Mouse (Mus musculus): Measurements from ENCODE around the gene Git1.
A peak's percentile ranks its signal among the peaks of the same experiment; 100 is the strongest.

Git1 gene

DNA sequence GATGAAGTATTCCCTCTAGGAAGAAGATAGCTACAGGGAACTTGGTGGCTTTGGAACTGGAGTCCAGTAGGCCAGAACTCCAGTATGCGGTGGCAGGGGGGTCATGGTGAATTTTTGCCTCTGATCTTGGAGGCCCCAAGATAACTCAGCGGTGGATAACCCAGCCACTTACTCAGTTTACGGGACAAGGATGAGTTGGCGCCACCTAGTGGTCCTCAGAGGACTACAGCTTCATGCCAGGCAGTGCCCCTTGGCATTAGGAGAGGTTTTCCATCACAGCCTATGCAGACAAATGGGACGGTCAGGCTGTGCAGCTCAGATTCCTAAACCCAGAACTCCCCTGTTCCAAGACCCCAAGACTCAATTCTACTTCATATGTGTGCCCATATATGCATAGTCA, 8.0 kb downstream of the Git1 start:
- DNase-seq (ENCODE audit: low spot score in 2 of 2): peak; percentile 84 to 90

DNA sequence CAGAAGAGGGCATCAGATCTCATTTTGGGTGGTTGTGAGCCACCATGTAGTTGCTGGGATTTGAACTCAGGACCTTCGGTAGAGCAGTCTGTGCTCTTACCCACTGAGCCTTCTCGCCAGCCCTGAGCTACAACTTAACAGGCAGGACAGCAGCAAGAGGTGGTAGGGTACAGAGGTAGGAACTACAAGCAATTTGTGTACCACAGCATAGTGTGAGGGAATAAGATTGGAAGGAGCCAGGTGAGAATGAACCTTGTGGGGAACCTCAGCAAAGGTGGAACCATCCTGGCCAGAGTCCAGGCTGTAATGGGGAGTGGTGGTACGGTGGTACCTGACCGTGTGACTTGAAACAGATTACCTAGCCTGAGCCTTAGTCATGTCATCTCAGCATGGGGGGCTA, 8.6 kb downstream of the Git1 start:
- no peak for DNase-seq (ENCODE audit: low spot score in 2 of 2)

DNA sequence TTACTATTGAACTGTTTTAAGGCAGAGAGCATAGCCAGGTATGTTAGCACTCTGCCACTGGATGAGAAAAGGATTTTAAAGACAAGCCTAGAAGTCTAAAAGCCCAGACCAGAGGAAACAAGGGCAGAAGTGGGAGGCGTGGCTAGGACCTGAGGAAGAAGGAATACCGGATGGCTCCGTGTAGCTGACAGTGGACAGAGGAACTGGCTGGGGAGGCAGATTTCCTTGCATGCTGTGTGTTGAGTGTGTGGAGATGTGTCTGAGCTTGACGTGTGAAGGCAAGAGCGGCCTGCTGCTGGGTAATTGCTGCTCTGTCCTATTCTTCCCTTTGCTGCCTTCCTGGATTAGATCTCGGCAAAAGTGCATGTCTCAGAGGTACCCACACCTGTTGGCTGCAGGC, 9.1 kb downstream of the Git1 start:
- no peak for DNase-seq (ENCODE audit: low spot score in 2 of 2)

DNA sequence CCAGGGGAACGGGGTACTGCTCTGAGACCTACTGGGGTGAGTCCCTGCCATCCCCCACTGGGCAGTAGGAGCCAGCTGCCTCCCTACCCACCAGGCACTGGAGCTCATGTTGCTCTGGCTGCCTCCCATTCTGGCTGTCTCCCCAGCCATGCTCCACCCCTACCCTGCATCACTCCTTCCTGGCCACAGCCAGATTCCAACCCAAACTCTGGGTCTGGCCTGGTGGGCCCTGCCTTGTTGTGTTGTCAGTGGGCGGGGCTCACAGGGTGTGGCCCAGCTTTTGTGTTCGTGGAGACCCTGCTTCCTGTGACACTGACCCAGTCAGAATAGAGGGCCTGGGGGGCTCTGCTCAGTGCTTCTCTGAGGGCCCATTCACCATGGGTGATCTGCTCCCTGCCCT, 10.1 kb downstream of the Git1 start:
- DNase-seq (ENCODE audit: low spot score in 2 of 2): no peak

DNA sequence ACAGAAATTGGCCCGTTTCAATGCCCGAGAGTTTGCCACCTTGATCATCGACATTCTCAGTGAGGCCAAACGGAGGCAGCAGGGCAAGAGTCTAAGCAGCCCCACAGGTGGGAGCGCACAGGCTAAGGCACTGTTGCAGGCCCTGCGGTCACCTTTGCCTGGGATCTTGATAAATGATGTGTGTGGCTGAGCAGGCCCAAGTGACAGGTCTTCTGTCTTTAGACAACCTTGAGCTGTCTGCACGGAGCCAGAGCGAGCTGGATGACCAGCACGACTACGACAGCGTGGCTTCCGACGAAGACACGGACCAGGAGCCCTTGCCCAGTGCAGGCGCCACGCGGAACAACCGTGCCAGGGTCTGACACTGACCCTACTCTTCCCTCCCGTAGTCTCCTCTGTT, 11.0 kb downstream of the Git1 start:
- DNase-seq (ENCODE audit: low spot score in 2 of 2): no peak

DNA sequence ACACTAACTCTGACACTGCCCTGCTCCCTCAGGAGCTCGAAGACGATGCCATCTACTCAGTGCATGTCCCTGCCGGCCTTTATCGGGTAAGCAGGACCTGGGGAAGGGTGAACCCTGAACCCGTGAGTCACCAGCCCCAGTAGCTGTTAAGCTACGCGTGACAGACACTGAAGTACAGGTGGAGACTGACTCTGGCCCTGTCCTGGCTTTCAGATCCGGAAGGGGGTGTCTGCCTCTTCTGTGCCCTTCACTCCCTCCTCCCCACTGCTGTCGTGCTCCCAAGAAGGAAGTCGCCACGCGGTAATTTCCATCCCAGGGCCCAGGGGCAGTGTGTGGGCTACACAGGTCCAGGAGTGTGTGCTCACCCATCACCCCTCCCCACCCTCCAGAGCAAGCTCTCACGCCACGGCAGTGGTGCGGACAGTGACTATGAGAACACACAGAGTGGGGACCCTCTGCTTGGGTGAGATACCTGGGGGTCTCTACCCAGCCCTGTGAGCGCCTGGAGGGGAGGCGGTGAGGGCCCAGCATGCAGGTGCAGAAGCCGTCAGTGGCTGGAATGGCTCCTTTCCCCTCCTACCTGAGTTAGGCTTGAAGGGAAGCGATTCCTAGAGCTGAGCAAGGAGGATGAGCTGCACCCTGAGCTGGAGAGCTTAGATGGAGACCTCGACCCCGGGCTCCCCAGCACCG, 12.1 kb downstream of the Git1 start:
- DNase-seq (ENCODE audit: low spot score in 2 of 2): no peak

DNA sequence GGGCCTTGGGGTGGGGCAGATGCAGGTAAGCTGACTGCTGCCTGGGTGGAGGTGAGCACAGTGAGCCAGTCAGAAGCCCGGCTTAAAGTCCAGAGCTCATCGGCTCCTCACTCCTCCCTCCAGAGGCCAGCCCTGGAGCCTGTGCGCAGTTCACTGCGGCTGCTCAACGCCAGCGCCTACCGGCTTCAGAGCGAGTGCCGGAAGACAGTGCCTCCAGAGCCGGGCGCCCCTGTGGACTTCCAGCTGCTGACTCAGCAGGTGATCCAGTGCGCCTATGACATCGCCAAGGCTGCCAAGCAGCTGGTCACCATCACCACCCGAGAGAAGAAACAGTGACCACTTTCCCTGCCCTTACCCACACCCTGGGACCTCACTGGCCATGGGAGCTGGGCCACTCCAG, 12.9 kb downstream of the Git1 start:
- no peak for DNase-seq (ENCODE audit: low spot score in 2 of 2)

DNA sequence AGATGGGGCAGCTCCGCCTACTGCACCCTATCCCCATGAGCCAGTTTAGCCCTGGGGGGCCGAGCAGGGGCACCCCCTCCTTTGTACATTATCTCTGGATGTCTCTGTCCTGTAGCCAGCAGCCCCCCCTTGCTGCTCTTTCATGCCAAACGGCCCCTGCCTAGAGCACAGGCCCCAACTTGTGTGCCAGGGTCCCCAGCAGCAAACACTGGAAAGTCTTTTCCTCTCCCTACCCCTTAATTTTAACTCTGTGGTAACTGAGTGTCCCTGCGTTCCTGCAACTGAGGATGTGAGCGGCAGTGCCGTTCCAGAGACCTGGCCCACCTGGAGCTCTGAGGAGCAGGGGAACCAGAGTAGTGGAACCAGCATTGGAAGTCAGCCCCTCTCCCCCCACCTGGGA, 13.6 kb downstream of the Git1 start:
- no peak for DNase-seq (ENCODE audit: low spot score in 2 of 2)

DNA sequence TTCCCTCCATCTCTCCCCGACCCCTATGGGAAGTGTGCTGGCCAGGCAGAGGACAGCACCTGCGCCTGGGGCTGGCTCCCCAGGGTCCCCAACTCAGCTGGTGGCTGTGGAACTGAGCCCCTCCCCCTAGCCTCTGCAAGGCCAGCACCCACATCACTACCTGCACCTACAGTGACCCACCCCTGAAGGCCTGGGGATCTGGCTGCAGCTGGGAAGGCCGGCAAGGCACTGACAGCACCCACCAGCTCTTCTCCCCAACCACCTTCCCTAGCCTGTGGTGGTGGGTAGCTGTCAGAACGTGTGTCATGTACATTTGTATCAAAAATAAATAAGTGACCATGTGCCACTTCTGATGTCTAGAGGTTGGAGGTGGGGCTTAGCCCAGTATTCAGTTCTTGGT, 14.1 kb downstream of the Git1 start:
- no peak for DNase-seq (ENCODE audit: low spot score in 2 of 2)

DNA sequence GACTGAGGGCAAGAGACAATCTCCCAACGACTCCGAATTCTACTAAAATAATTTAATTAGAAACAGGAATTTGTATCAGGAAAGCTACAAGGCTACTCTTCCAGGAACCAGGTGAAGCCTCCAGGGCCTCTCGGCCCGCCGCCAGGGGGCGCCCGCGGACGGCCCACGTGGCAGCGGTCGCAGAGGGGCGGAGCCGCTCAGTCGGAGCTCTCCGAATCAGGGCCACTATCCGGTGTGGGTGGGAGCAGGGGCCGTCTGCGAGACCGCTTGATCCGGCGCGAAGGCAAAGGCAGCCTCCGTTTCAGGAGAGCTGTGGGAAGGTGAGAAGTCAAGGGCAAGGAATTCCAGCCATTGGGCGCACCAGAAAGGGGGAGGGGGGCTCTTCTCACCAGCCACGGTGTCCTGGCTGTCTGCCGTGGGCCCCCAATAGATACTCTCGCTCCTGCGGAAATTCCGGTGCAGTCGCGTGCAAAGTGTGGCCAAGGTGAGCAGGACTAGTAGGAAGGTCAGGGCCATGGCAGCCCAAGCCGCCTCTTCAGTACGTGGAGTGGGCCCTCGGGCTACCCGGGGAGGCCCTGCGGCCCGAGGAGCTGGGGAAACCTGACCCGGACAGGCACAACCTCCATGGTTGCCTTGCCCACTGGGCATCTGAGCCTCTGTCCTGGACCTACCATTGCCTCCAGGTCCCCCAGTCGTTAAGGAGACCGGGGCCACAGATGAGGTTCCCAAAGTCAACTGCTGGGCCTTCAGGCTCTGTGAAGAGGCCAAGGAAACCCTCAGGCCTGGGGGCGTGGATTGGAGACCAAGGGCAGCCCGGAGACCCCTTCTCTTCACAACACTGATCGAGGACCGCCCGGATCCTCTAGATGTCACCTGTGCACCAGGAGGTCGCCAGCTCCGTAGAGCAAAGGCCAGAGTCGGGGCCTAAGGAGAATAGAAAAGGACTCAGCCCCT, 15.0 kb downstream of the Git1 start:
- peak; percentile 82 to 83 for DNase-seq (ENCODE audit: low spot score in 2 of 2)

DNA sequence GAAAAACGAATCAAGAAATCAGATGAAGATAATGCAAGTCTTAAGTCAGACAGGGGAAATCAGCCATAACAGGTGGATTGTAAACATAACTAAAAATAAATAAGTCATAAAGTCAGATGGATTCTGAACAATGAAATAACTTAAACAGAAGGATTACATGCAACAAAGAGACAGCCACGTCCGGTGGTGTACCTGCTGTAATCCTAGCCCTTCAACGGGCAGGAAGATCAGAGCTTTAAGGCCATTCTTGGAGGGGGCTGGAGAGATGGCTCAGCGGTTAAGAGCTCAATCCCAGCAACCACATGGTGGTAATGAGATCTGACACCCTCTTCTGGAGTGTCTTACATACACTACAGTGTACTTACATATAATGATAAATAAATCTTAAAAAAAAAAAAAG, 18.0 kb downstream of the Git1 start:
- no peak for DNase-seq (ENCODE audit: low spot score in 2 of 2)

DNA sequence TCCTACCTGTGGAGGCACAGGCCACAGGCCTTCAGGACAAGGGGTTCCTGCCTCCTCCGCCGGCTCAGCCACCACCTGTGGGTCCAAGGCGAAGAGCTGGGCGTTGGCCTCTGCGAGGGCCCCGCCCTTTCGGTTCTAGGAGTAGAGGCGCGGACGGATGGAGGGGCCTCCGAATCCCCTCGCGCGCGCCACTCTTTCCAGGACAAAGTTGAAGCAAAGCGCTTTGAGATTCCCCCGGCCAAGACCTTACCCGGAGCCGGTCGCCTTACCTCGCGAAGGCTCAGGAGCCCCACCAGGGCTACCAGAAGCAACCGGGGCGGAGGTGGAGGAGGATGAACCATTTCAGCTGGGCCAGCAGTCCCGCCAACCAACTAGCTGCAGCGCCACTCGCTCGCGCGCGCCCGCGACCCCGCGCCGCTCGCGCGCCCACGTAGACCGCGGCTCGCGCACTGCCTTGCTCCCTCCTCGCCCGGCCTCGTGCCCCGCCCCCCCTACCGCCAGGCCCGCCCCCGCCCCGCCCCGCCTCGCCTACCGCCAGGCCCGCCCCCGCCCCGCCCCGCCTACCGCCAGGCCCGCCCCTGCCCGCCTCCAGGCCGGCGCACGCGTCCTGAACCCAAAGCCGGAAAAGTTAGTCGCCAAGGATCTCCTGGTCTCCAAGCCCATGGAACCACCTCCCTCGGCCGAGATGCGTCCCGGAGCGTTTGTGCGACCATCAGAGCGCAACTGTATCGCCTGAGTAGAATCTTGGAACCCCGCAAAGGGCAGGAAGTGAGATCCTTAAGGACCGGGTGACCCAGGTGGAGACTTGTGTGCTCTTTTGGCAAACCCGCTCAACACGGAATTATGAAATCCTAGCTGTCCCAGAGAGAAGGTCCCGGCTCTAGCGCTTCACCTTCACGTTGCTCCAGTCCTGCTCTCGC, 19.8 kb downstream of the Git1 start:
- DNase-seq (ENCODE audit: low spot score in 2 of 2): peak; percentile 46 to 65

DNA sequence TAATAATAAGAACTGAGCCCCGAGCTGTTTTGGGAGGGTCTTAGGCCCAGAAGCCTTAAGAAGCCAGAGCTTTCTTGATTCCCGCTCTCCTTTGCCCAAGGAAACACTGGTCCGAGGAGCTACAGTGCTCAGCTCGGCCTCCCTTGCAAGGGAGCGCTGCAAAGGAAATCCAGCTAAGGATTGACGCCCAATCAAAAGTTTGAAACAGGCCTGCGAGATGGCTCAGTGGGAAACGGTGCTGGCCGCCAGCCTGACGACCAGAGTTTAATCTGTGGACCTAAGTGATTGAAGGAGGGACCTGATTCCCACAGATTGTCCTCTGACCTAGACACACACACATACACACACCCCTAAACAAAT, 20.4 kb downstream of the Git1 start:
- DNase-seq (ENCODE audit: low spot score in 2 of 2): no peak

DNA sequence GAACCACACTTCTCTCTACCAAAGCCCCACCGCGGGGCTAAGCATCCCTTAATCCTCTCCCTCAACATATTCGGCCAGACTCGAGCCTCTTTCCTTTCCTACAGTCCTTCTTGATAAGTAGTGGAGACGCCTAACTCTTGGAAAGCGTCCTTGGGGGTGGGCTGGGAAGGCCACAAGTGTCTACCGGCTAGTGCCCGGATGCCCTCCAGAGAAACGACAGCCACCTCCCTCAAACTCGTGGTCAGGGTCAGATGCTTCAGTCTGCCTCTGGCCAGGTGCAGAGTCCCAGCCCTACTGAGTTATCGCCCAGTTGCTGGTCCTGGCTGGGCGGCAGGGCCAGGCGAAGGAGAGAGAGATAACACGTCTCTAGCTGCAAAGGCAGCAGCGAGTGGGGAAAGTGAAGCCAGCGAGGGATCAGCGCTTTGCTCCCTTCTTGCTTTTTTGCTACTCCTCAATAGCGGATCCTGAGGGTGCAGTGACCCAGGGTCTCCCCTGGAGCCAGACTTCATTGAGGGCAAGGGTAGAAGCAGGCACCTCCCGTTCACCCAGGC, 21.0 kb downstream of the Git1 start:
- no peak for DNase-seq (ENCODE audit: low spot score in 2 of 2)

DNA sequence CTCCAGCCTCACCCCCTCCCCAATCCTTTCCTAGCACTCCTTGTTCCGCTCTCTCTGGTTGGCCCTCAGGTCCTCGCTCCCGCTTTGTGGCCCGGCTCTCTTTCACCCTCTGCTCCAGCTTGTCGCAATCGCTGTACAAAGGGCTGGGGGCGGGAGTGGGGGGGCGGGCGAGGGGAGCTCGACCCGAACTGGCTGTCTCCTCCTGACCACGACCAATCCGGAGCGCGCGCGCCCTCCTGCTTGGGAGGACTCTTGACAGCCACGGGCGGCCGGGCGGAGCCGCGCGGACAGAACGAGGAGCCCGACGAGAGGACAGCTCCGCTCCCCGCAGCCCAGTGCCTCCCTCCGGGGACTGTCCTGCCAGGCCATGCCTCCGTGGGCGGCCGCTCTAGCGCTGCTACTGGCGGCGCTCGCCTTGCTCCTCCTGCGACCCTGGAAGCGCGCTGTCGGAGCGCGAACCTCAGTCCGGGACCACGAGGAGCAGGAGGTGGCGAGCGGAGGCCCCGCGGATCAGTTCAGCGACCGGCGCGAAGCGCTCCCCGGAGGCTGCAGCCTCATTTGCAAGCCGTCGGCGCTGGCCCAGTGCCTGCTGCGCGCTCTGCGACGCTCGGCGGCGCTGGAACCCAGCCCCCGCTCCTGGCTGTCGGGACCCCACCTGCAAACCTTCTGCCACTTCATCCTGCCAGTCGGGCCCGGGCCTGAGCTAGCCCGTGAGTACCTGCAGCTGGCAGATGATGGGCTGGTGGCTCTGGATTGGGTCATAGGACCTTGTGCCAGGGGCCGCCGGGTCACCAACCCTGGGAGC, 21.7 kb downstream of the Git1 start, which contains the start of gene Abhd15:
Abhd15 (plus strand) TSS at position 290 of the 805 bp plus-strand sequence.
- DNase-seq (ENCODE audit: low spot score in 2 of 2): peak in 1 of 2 experiments; percentile 62

DNA sequence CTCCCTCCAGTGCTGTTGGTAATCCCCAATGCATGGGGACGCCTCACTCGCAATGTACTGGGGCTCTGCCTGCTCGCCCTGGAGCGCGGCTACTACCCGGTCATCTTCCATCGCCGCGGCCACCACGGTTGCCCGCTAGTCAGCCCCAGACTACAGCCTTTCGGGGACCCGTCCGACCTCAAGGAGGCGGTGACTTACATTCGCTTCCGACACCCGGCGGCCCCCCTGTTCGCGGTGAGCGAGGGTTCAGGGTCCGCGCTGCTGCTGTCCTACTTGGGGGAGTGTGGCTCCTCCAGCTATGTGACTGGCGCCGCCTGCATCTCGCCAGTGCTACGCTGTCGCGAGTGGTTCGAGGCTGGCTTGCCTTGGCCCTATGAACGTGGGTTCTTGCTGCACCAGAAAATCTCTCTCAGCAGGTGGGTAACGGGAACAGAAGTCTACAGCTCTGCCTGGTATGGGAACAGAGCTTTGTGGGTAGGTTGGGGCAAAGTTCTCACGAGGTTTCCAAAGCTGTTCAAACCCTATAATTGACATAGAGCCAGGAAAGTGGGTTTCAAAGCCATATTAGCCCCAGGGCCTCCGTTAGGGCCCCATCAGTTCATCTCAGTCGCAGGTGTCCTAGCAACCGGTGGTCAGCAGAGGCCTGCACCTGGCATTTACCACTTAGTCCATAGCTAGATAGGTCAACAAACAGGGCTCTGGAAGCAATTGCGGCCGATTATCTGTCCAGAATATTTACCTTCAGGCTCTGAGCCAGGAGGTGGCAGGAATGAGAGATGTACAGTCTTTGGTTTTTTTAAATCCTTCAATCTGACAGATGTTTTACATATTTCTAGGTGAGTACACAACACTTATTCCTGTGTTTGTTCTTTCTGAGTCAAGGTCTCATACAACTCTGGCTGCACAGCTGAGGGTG, 22.5 kb downstream of the Git1 start, which contains the start of gene Trp53i13:
Trp53i13 (minus strand) TSS at position 344 of the 916 bp plus-strand sequence.
- no peak for DNase-seq (ENCODE audit: low spot score in 2 of 2)

DNA sequence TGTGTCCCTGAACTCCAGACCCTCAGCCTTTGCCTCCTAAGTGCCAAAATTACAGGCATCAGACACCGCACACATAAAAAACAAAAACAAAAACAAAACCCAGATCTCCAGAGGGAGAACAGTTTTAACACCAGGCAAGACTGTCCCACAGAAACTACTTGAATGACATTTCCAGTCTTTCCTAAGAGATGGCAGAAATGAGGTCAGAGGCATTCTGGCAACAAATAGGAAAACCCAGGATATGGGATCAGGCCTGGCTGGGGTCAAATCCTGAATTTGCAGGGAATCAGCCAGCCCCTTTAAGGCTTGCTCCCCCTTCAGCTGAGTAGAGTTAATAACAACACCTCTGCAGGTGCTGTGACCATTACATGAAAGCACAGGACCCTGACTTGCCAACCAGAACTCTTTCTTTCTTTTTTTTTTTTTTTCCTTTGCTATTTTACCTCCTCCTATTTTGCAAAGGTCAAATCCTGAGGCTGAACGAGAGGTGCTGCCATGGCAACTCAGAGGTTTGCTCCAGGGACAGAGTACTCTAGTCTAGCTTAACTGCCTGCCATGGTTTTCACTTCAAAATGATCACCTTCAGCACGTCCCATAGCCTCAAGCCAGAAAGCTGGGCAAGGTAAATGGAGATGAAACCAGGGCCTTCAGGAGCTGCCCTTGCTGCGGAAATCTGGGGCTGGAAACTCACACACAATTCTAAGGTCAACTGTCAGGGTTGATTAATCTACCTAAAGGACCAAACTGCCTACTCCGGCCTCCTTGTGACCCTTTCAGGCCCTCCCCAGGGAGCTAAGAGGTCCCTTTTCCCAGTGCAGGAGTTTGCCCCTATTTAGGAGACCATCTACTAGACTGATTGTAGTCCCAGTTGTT, 23.4 kb downstream of the Git1 start:
- no peak for DNase-seq (ENCODE audit: low spot score in 2 of 2)

DNA sequence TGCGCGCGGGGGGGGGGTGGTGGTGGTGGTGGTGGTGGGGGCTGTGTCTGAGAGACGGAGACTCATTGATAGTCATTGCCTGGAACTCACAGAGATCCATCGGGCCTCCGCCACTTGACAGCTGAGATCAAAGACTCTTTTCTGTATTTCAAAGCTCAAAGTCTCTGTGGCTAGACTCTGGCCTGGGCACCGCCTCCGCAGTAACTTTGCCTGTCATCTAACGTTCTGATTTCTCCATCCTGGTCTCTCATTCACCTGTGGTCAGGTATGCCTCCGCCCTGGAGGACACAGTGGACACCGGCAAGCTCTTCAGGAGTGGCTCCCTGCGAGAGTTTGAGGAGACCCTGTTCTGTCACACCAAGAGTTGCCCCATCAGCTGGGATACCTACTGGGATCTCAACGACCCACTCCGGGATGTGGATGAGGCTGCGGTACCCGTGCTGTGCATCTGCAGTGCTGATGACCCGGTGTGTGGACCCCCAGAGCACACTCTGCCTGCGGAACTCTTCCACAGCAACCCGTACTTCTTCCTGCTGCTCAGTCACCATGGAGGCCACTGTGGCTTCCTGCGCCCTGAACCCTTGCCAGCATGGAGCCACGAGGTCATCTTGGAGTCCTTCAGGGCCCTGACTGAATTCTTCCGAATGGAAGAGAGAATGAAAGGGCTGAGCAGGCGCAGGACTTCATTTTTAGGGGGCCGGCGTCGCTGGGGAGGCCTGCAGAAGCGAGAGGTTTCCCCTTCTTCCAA, 24.9 kb downstream of the Git1 start:
- no peak for DNase-seq (ENCODE audit: low spot score in 2 of 2)
